Comparison of ENCODE assay signal across 26 mouse cellular contexts in genomic region chr2:78094921-78095320, GRCm38 (mm10).
A peak's percentile ranks its signal among the peaks of the same experiment; 100 is the strongest.
DNase-seq lines count a peak whose midpoint lies in the region; ATAC-seq and TF ChIP-seq lines count a peak whose summit lies in the region.
"Had no signal": no experiment of that assay in that cellular context is flagged by ENCODE, and none has a peak within 500 bp of the region (broad histone marks: within the 10 kb centered on the region; RNA-seq: fewer than 3 reads in every experiment).

No protein-coding gene starts in this region.

- 0 out of 2 replicates have a peak, but pooled peaks have one; percentile 26 for TF ChIP-seq EP300 in ES-Bruce4 (IDR thresholded peaks at IDR 0.05; ENCODE audit: insufficient read depth, low read depth, low read length)

- no peak for TF ChIP-seq POLR2A in ES-Bruce4 (IDR thresholded peaks at IDR 0.05; ENCODE audit: insufficient read depth, low read length)

- peak; percentile 42 for DNase-seq in ES-CJ7 (ENCODE audit: low read depth, low spot score)
- DNase-seq in R1 (ENCODE audit: low read depth, low spot score), result peak; percentile 57
- DNase-seq in ZHBTc4 (ENCODE audit: low read depth, low spot score), result peak; percentile 51
- no peak for DNase-seq in heart, adult 18-20 months
- no peak for DNase-seq in left cerebral cortex, postnatal 10 days (ENCODE audit: extremely low spot score in 1 of 2, low spot score in 2 of 2)
- no peak for DNase-seq in midbrain, embryonic 10.5 days (ENCODE audit: low spot score)
- DNase-seq: adrenal gland, adult 2 months; adrenal gland, adult 8-10 months; adrenal gland, postnatal 10 days; adrenal gland, postnatal 14 days; adrenal gland, postnatal 25 days; adrenal gland, postnatal 36 days; B cell, adult 2 months; cerebellum, adult 11 months; cerebellum, adult 11-12 months; cerebellum, adult 18-20 months; cerebellum, adult 2 months; cerebellum, adult 8-10 months; cerebellum, adult 9-10 months had no signal

- no peak for TF ChIP-seq CTCF in ES-Bruce4 (IDR thresholded peaks at IDR 0.05; ENCODE audit: low read depth, low read length)

- H3K27me3 ChIP-seq in ES-Bruce4 (ENCODE audit: control insufficient read depth, insufficient read depth, low read length, poor library complexity, severe bottlenecking), result no peaks in the 10 kb centered on the region
- no peaks in the 10 kb centered on the region for H3K27me3 ChIP-seq in kidney, embryonic 14.5 days (ENCODE audit: control insufficient read depth, insufficient read depth, low read length)
- H3K27me3 ChIP-seq in midbrain, embryonic 10.5 days (ENCODE audit: low read depth, poor library complexity, severe bottlenecking), result no peaks in the 10 kb centered on the region
- H3K27me3 ChIP-seq: CH12.LX, Patski had no signal

- H3K9me3 ChIP-seq in ES-Bruce4 (replicated peaks; ENCODE audit: control insufficient read depth, insufficient read depth, low read length, poor library complexity, severe bottlenecking), result no peaks in the 10 kb centered on the region
- H3K9me3 ChIP-seq in kidney, embryonic 14.5 days (ENCODE audit: control insufficient read depth, low read length), result no peaks in the 10 kb centered on the region
- H3K9me3 ChIP-seq in midbrain, embryonic 10.5 days (replicated peaks), result no peaks in the 10 kb centered on the region
- H3K9me3 ChIP-seq: G1E had no signal

- no peak overlapping the region for H3K27ac ChIP-seq in ES-Bruce4 (ENCODE audit: insufficient read depth, low read length)
- no peak overlapping the region for H3K27ac ChIP-seq in kidney, embryonic 14.5 days (ENCODE audit: low read depth, low read length)
- no peak overlapping the region for H3K27ac ChIP-seq in midbrain, embryonic 10.5 days (replicated peaks)

- intact Hi-C loops in left cerebral cortex, postnatal 10 days (cut with DNase I), result no loop called here

- no peaks in the 10 kb centered on the region for H3K4me1 ChIP-seq in ES-Bruce4 (ENCODE audit: control insufficient read depth, insufficient read depth, low read length)
- no peaks in the 10 kb centered on the region for H3K4me1 ChIP-seq in kidney, embryonic 14.5 days (ENCODE audit: control insufficient read depth, insufficient read depth, low read length)
- H3K4me1 ChIP-seq in midbrain, embryonic 10.5 days, result peaks cover 5% of the 10 kb centered on the region

- no peak overlapping the region for H3K4me3 ChIP-seq in ES-Bruce4 (ENCODE audit: low read depth, low read length)
- no peak overlapping the region for H3K4me3 ChIP-seq in kidney, embryonic 14.5 days (ENCODE audit: low read length)
- no peak overlapping the region for H3K4me3 ChIP-seq in midbrain, embryonic 10.5 days

- no peak for ATAC-seq in kidney, embryonic 14.5 days (ENCODE audit: low FRiP score, low TSS enrichment)
- ATAC-seq: activated CD4-positive, CD25-positive, alpha-beta regulatory T cell, adult 4 months; CD4-positive, CD25-positive, alpha-beta regulatory T cell, adult 4 months; Patski had no signal

- H3K9ac ChIP-seq in ES-Bruce4 (ENCODE audit: low read depth, poor library complexity, severe bottlenecking), result no peak overlapping the region
- H3K9ac ChIP-seq in kidney, embryonic 14.5 days (ENCODE audit: low read depth, low read length), result no peak overlapping the region

- H3K36me3 ChIP-seq in ES-Bruce4 (ENCODE audit: control insufficient read depth, insufficient read depth, low read length, poor library complexity, severe bottlenecking), result no peaks in the 10 kb centered on the region
- no peaks in the 10 kb centered on the region for H3K36me3 ChIP-seq in kidney, embryonic 14.5 days (ENCODE audit: control insufficient read depth, insufficient read depth, low read length)
- H3K36me3 ChIP-seq in midbrain, embryonic 10.5 days, result no peaks in the 10 kb centered on the region
- H3K36me3 ChIP-seq: G1E had no signal

- H3K4me2 ChIP-seq in kidney, embryonic 14.5 days (replicated peaks; ENCODE audit: low read depth, low read length), result no peak overlapping the region

Comparison
In these comparisons a context has a peak if more than half of its experiments do, and no peak if none do; other contexts are left out.
1. DNase-seq: peak in ES-CJ7 (single experiment), R1 (single experiment) and ZHBTc4 (single experiment); none in heart, adult 18-20 months (0 of 2), left cerebral cortex, postnatal 10 days (0 of 2) and midbrain, embryonic 10.5 days (single experiment).